Mouse (Mus musculus) kidney, adult 9 months (tissue): ENCODE results near the gene Tarbp2.
A peak's percentile ranks its signal among the peaks of the same experiment; 100 is the strongest.

ENCODE experiments used
- DNase-seq: peaks from one replicate; pipeline ENCODE4 v3.0.0; 2022

Gene Tarbp2

GRCm38 (mm10) chr15:102526111-102527002 lies 8.4 kb downstream of the Tarbp2 start:
- DNase-seq = no peak

GRCm38 (mm10) chr15:102527936-102528335 lies 9.9 kb downstream of the Tarbp2 start:
- no peak for DNase-seq

GRCm38 (mm10) chr15:102528396-102528795 lies 10.4 kb downstream of the Tarbp2 start:
- DNase-seq = no peak

- DNase-seq = no peak
Observed at GRCm38 (mm10) chr15:102530566-102530965, 12.6 kb downstream of the Tarbp2 start.

- DNase-seq = no peak
Observed at GRCm38 (mm10) chr15:102531586-102531985, 13.6 kb downstream of the Tarbp2 start.

GRCm38 (mm10) chr15:102532106-102532900 lies 14.3 kb downstream of the Tarbp2 start:
- no peak for DNase-seq

- DNase-seq = no peak
Observed at GRCm38 (mm10) chr15:102533926-102534325, 15.9 kb downstream of the Tarbp2 start.

GRCm38 (mm10) chr15:102544801-102545200 lies 26.8 kb downstream of the Tarbp2 start:
- no peak for DNase-seq

GRCm38 (mm10) chr15:102546246-102546645 lies 28.3 kb downstream of the Tarbp2 start:
- no peak for DNase-seq

- peak; percentile 41 for DNase-seq
Observed at GRCm38 (mm10) chr15:102546677-102547427, 28.9 kb downstream of the Tarbp2 start.

GRCm38 (mm10) chr15:102547478-102547877 lies 29.5 kb downstream of the Tarbp2 start:
- no peak for DNase-seq

GRCm38 (mm10) chr15:102552599-102552998 lies 34.6 kb downstream of the Tarbp2 start:
- no peak for DNase-seq

GRCm38 (mm10) chr15:102555581-102555980 lies 37.6 kb downstream of the Tarbp2 start:
- DNase-seq = no peak

GRCm38 (mm10) chr15:102557580-102557979 lies 39.6 kb downstream of the Tarbp2 start:
- no peak for DNase-seq

- DNase-seq = no peak
Observed at GRCm38 (mm10) chr15:102562491-102562890, 44.5 kb downstream of the Tarbp2 start.

GRCm38 (mm10) chr15:102563061-102563460 lies 45.1 kb downstream of the Tarbp2 start:
- DNase-seq = no peak

- no peak for DNase-seq
Observed at GRCm38 (mm10) chr15:102563681-102564080, 45.7 kb downstream of the Tarbp2 start.

GRCm38 (mm10) chr15:102567849-102568248 lies 49.9 kb downstream of the Tarbp2 start:
- no peak for DNase-seq

GRCm38 (mm10) chr15:102572081-102572480 lies 54.1 kb downstream of the Tarbp2 start:
- no peak for DNase-seq
